Mouse (Mus musculus) small intestine, adult 2 months (tissue): ENCODE measurements around the gene Ankrd50. TPM values are rescaled to one million over a fixed set of nuclear protein-coding genes. Genes with fewer than 3 reads are reported as not detected.

Experiments
- H3K27ac ChIP-seq: fragments of 200-500 bp; 2 replicates; pipeline ENCODE4 v1.5.1; 2012; ENCODE audit warnings: low read depth, low read length, control low read depth, inconsistent platforms; ENCODE audit not compliant: insufficient read depth
- H3K27me3 ChIP-seq: fragments of 200-500 bp; 2 replicates; pipeline ENCODE4 v1.6.1; 2012; ENCODE audit warnings: mild to moderate bottlenecking, moderate library complexity, low read length, inconsistent platforms; ENCODE audit not compliant: control insufficient read depth, insufficient read depth
- H3K36me3 ChIP-seq: fragments of 200-500 bp; 2 replicates; pipeline ENCODE4 v1.6.1; 2012; ENCODE audit warnings: mild to moderate bottlenecking, low read length, control low read depth, inconsistent platforms; ENCODE audit not compliant: control insufficient read depth, insufficient read depth
- H3K4me1 ChIP-seq: fragments of 200-500 bp; 2 replicates; pipeline ENCODE4 v1.6.1; 2012; ENCODE audit warnings: low read length, inconsistent platforms, mixed read lengths; ENCODE audit not compliant: control insufficient read depth, insufficient read depth, insufficient read length
- H3K4me3 ChIP-seq: fragments of 200-500 bp; 2 replicates; pipeline ENCODE4 v1.5.1; 2012; ENCODE audit warnings: low read depth, mild to moderate bottlenecking, control low read depth, inconsistent platforms, low read length, moderate library complexity
- CTCF ChIP-seq: fragments of 200-500 bp; IDR thresholded peaks from 2 replicates; pipeline ENCODE4 v1.5.1; 2012; ENCODE audit warnings: low read depth, mild to moderate bottlenecking, control low read depth, inconsistent platforms, low read length, moderate library complexity, mixed read lengths; ENCODE audit not compliant: insufficient replicate concordance, insufficient read length; ENCODE audit errors: extremely low read depth
- POLR2A ChIP-seq: fragments of 200-500 bp; IDR thresholded peaks from 2 replicates; pipeline ENCODE4 v1.6.1; 2012; ENCODE audit warnings: low read depth, mild to moderate bottlenecking, control low read depth, inconsistent platforms, low read length, moderate library complexity
- WGBS: fragments of 180-500 bp; shearing (Covaris S2); methylation state at CpG from one replicate; pipeline ENCODE4 v1.1.7; 2018; 5-methylcytosine and 5-hydroxymethylcytosine counted together
- polyA plus RNA-seq: library from polyadenylated mRNA; depleted of rRNA; stranded (reverse); fragments of >200 nt; gene quantifications from 2 replicates; pipeline ENCODE4 v1.2.3, GENCODE M21; 2012

The Ankrd50 gene
- polyA plus RNA-seq, 1 experiment, result 17.5 TPM

DNA sequence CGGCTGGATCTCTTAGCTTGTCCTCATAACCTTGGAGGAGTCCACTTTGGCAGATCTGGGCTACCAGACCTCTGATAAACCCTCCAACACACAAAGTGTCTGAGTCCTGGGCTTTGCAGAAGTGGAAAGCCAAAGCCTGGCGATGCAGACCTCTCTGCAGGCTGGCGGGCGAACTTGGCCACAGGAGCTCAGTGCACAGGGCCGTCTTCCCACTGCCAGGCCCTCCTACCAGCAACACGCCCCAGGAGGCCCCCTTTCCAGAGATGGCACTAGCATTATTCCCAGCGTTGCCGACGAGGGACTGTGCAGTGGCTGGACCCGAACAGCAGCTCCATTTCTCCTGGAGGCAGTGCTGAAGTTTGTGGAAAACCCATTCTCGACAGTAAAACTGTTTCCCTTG is 1.9 kb downstream of the Ankrd50 start:
- Histone ChIP-seq H3K36me3 (peaks cover 2% of the 10 kb centered on the region), H3K4me1 (peaks cover 12% of the 10 kb centered on the region), H3K27me3 (no peaks in the 10 kb centered on the region), H3K4me3 (peak overlapping the region; percentile 48), H3K27ac (no peak overlapping the region)
- TF ChIP-seq CTCF (no peak), POLR2A (no peak)
- WGBS, result 70% methylated on average over 11 of the region's 11 CpGs

DNA sequence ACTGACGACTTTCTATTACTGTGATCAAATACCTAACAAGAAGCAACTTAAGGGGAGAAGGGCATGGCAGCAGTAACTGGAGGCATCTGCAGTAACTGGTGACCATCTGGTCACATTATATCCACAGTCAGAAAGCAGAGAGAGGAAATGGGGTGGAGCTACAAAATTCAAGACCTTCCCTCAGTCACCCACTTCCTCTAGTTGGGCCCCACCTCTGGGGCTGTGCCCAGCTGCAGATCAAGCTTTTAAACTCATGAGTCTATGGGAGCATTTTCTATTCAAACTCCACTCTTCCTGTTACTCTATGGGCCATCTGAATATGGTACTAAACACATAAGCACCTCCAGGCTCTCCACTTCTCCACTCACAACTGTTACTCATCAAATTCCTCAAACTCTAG is 3.5 kb downstream of the Ankrd50 start:
- Histone ChIP-seq H3K27ac (no peak overlapping the region), H3K4me1 (peaks cover 14% of the 10 kb centered on the region), H3K4me3 (no peak overlapping the region), H3K36me3 (peaks cover 6% of the 10 kb centered on the region), H3K27me3 (no peaks in the 10 kb centered on the region)
- 79% methylated on average over 1 of the region's 1 CpGs for WGBS
- TF ChIP-seq POLR2A, result no peak
- TF ChIP-seq CTCF, result no peak

DNA sequence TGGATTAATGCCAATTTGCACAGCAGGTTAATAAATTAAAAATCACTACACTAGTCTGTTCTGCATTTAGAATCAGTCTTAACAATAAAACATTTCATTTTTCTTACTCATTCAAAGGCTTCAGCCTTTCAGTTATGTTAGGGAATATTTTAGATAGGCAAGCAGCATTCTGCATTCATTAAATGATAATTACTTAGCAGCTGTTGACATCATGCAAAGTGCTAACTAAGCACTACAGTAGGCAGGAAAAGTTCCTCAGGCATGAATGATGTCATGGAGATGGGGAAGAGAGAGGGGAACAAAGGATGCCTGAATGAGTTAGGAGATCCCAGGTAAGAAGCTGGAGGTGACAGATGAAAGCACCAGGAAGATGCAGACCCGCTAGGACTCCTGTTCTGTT is 6.7 kb downstream of the Ankrd50 start:
- Histone ChIP-seq H3K27me3 (no peaks in the 10 kb centered on the region), H3K36me3 (peaks cover 6% of the 10 kb centered on the region), H3K4me1 (peaks cover 18% of the 10 kb centered on the region)

DNA sequence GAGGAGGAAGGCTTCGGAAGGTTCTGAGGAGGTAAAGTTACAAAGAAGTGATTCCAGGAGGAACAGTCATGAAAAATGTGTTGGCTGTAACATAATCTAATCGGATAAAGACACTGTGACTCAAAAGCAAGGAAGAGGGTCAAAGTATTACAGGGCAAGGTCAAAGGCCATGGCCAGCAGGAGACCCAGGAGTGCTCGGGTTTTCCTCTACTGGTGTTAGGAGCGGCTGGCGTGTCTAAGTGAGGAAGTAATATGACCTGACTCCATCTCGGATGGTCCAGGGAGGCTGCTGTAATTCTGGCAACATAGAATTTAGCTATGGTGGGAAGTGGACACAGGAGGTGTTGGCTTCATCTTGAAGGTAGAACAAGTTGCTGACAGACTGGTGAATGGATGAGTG is 9.1 kb downstream of the Ankrd50 start:
- 70% methylated on average over 6 of the region's 6 CpGs for WGBS
- Histone ChIP-seq H3K27ac (no peak overlapping the region), H3K36me3 (peaks cover 6% of the 10 kb centered on the region), H3K27me3 (no peaks in the 10 kb centered on the region), H3K4me1 (peaks cover 13% of the 10 kb centered on the region), H3K4me3 (no peak overlapping the region)
- TF ChIP-seq CTCF (no peak), POLR2A (no peak)

More for the DNA sequence above, 6.7 kb downstream of the Ankrd50 start:
- H3K27ac ChIP-seq, result no peak overlapping the region
- no peak overlapping the region for H3K4me3 ChIP-seq
- WGBS, result 100% methylated on average over 1 of the region's 1 CpGs
- TF ChIP-seq CTCF, result no peak

DNA sequence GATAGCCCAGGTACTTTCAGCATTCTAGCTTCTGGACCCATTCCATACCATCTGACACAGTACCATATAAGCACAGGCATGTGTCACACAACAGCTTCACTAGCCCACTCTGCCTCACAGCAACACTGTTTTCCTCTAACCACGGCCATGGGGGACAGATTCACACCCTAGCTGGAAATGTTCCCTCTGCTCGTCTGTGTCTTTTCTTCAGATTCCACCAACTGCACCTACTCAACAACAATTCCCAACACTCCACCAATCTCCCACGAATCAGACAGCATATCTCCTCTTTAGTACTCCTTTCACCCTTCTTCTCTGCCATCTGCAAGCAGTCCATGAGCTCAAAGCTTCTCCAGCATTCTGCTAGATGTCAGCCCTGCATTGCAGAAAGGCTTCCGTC is 11.5 kb downstream of the Ankrd50 start:
- Histone ChIP-seq H3K36me3 (peaks cover 3% of the 10 kb centered on the region; the same call in 1 of the 2 replicates), H3K27me3 (no peaks in the 10 kb centered on the region), H3K27ac (no peak overlapping the region), H3K4me3 (no peak overlapping the region), H3K4me1 (peaks cover 11% of the 10 kb centered on the region)
- no peak for TF ChIP-seq CTCF
- 87% methylated on average over 4 of the region's 4 CpGs for WGBS

DNA sequence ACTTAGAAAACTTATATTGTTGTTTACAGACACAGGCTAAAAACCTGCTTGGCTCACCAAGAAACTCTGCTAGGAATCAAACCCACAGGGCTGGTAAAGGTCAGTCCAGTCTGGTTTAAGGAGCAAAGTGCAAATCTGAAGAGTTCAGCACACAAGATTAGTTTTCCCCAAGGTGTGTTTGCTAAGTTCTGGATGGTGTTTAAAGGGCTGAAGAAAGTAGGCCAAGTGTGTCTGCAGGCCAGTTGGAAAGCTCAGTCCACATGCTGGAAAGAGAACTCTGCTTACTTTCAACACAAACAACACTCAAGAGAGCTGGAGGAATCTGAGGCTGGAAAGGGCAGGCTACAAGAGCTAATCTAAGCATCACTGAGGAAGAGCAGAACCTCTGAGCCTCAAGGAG is 13.1 kb downstream of the Ankrd50 start:
- Histone ChIP-seq H3K36me3 (no peaks in the 10 kb centered on the region; the same call in 1 of the 2 replicates), H3K4me3 (no peak overlapping the region), H3K27ac (no peak overlapping the region), H3K4me1 (peaks cover 14% of the 10 kb centered on the region), H3K27me3 (no peaks in the 10 kb centered on the region)
- TF ChIP-seq CTCF, result no peak
- TF ChIP-seq POLR2A, result no peak

DNA sequence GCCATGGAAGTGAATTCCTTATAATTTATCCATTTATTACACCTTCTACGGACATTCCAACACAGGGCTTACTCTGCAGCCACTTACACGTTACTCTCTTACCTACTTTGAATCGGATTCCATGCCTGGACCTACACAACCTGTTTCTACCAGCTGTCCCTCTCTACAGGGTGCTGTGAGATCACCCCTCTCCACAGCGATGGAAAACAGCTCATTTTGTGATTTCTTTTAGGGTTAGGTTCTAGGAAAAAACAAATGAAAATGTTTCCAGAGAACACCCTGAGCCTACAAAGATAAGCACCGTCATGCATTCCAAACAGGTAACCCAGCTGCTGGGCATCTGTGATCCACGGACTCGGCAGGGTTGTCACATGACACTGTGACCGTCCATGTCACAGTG is 16.5 kb downstream of the Ankrd50 start:
- no peaks in the 10 kb centered on the region for H3K27me3 ChIP-seq
- 82% methylated on average over 8 of the region's 8 CpGs for WGBS
- no peak for TF ChIP-seq CTCF
- no peak for TF ChIP-seq POLR2A
- H3K4me3 ChIP-seq, result no peak overlapping the region
- H3K4me1 ChIP-seq, result peaks cover 13% of the 10 kb centered on the region
- no peak overlapping the region for H3K27ac ChIP-seq
- no peaks in the 10 kb centered on the region; the same call in 1 of the 2 replicates for H3K36me3 ChIP-seq
